Mouse (Mus musculus): Measurements from ENCODE around the gene Hist1h2ba. TPM values are rescaled to one million over a fixed set of nuclear protein-coding genes. Genes with fewer than 3 reads are reported as not detected.

Gene Hist1h2ba
- total and polyA plus RNA-seq, 2 experiments from 2014 or later: not detected

GRCm38 (mm10) chr13:23925792-23926191 lies 8.2 kb downstream of the Hist1h2ba start:
- H3K27me3 ChIP-seq (ENCODE audit: insufficient read depth, low read length): no peaks in the 10 kb centered on the region
- no peak for TF ChIP-seq CTCF (IDR thresholded peaks at IDR 0.05; ENCODE audit: low read depth)
- peak; percentile 70 for ATAC-seq

GRCm38 (mm10) chr13:23917674-23918073 lies 16.3 kb downstream of the Hist1h2ba start:
- Histone ChIP-seq H3K9ac (no peak overlapping the region), H3K4me3 (ENCODE audit: low read depth, low read length) (no peak overlapping the region), H3K36me3 (ENCODE audit: insufficient read depth) (no peaks in the 10 kb centered on the region), H3K9me3 (ENCODE audit: low read length) (no peaks in the 10 kb centered on the region), H3K4me1 (ENCODE audit: insufficient read depth) (no peaks in the 10 kb centered on the region), H3K4me2 (ENCODE audit: low read depth) (no peak overlapping the region), H3K27me3 (ENCODE audit: insufficient read depth, low read length) (no peaks in the 10 kb centered on the region), H3K27ac (ENCODE audit: low read depth, low read length) (no peak overlapping the region)
- DNase-seq (no peak), ATAC-seq (no peak)
- TF ChIP-seq CTCF (IDR thresholded peaks at IDR 0.05; ENCODE audit: low read depth): no peak
- 86% methylated on average over 4 of the region's 4 CpGs for WGBS

More at GRCm38 (mm10) chr13:23925792-23926191, 8.2 kb downstream of the Hist1h2ba start:
- no peak overlapping the region for H3K9ac ChIP-seq
- 50% methylated on average over 2 of the region's 2 CpGs for WGBS
- H3K9me3 ChIP-seq (ENCODE audit: low read length): no peaks in the 10 kb centered on the region
- H3K36me3 ChIP-seq (ENCODE audit: insufficient read depth): no peaks in the 10 kb centered on the region
- no peaks in the 10 kb centered on the region for H3K4me1 ChIP-seq (ENCODE audit: insufficient read depth)
- H3K27ac ChIP-seq (ENCODE audit: low read depth, low read length): no peak overlapping the region
- no peak overlapping the region for H3K4me2 ChIP-seq (ENCODE audit: low read depth)
- no peak for DNase-seq
- H3K4me3 ChIP-seq (ENCODE audit: low read depth, low read length): no peak overlapping the region

- Histone ChIP-seq H3K9ac (no peak overlapping the region), H3K36me3 (ENCODE audit: insufficient read depth) (no peaks in the 10 kb centered on the region), H3K4me1 (ENCODE audit: insufficient read depth) (no peaks in the 10 kb centered on the region), H3K4me2 (ENCODE audit: low read depth) (no peak overlapping the region), H3K9me3 (ENCODE audit: low read length) (no peaks in the 10 kb centered on the region), H3K27ac (ENCODE audit: low read depth, low read length) (no peak overlapping the region), H3K27me3 (ENCODE audit: insufficient read depth, low read length) (no peaks in the 10 kb centered on the region), H3K4me3 (ENCODE audit: low read depth, low read length) (no peak overlapping the region)
- no peak for TF ChIP-seq CTCF (IDR thresholded peaks at IDR 0.05; ENCODE audit: low read depth)
- DNase-seq (no peak), ATAC-seq (no peak)
- WGBS: 97% methylated on average over 1 of the region's 1 CpGs
Measured at GRCm38 (mm10) chr13:23916132-23916531, 17.8 kb downstream of the Hist1h2ba start.

- Histone ChIP-seq H3K4me3 (ENCODE audit: low read depth, low read length) (no peak within 1 kb of the TSS), H3K9ac (no peak within 1 kb of the TSS), H3K27ac (ENCODE audit: low read depth, low read length) (no peak within 1 kb of the TSS), H3K27me3 (ENCODE audit: insufficient read depth, low read length) (no peaks in the 10 kb centered on the region), H3K36me3 (ENCODE audit: insufficient read depth) (no peaks in the 10 kb centered on the region), H3K9me3 (ENCODE audit: low read length) (no peaks in the 10 kb centered on the region), H3K4me2 (ENCODE audit: low read depth) (no peak within 1 kb of the TSS), H3K4me1 (ENCODE audit: insufficient read depth) (no peaks in the 10 kb centered on the region)
- no peak for TF ChIP-seq CTCF (IDR thresholded peaks at IDR 0.05; ENCODE audit: low read depth)
- DNase-seq (no peak), ATAC-seq (no peak)
- 70% methylated on average over 9 of the region's 9 CpGs for WGBS
Measured at GRCm38 (mm10) chr13:23914376-23915167, 19.4 kb downstream of the Hist1h2ba start, which contains the start of gene Slc17a4. Gene Slc17a4 (minus strand): TSS chr13:23915009.

- Histone ChIP-seq H3K27me3 (ENCODE audit: insufficient read depth, low read length) (no peaks in the 10 kb centered on the region), H3K9ac (no peak overlapping the region), H3K4me2 (ENCODE audit: low read depth) (no peak overlapping the region), H3K36me3 (ENCODE audit: insufficient read depth) (no peaks in the 10 kb centered on the region), H3K27ac (ENCODE audit: low read depth, low read length) (no peak overlapping the region), H3K4me3 (ENCODE audit: low read depth, low read length) (no peak overlapping the region), H3K4me1 (ENCODE audit: insufficient read depth) (no peaks in the 10 kb centered on the region), H3K9me3 (ENCODE audit: low read length) (no peaks in the 10 kb centered on the region)
- TF ChIP-seq CTCF (IDR thresholded peaks at IDR 0.05; ENCODE audit: low read depth): no peak
- DNase-seq: no peak
- 58% methylated on average over 6 of the region's 6 CpGs for WGBS
- no peak for ATAC-seq
Measured at GRCm38 (mm10) chr13:23913791-23914306, 20.1 kb downstream of the Hist1h2ba start.

GRCm38 (mm10) chr13:23911335-23911734 lies 22.6 kb downstream of the Hist1h2ba start:
- no peak overlapping the region for H3K9ac ChIP-seq
- no peak for TF ChIP-seq CTCF (IDR thresholded peaks at IDR 0.05; ENCODE audit: low read depth)
- 90% methylated on average over 5 of the region's 5 CpGs for WGBS
- H3K4me1 ChIP-seq (ENCODE audit: insufficient read depth): no peaks in the 10 kb centered on the region
- H3K36me3 ChIP-seq (ENCODE audit: insufficient read depth): no peaks in the 10 kb centered on the region
- no peak overlapping the region for H3K4me2 ChIP-seq (ENCODE audit: low read depth)
- H3K27me3 ChIP-seq (ENCODE audit: insufficient read depth, low read length): no peaks in the 10 kb centered on the region
- no peak overlapping the region for H3K4me3 ChIP-seq (ENCODE audit: low read depth, low read length)
- H3K27ac ChIP-seq (ENCODE audit: low read depth, low read length): no peak overlapping the region
- H3K9me3 ChIP-seq (ENCODE audit: low read length): no peaks in the 10 kb centered on the region
- no peak for DNase-seq
- no peak for ATAC-seq

- no peak for TF ChIP-seq CTCF (IDR thresholded peaks at IDR 0.05; ENCODE audit: low read depth)
- H3K27me3 ChIP-seq (ENCODE audit: insufficient read depth, low read length): no peaks in the 10 kb centered on the region
- H3K9me3 ChIP-seq (ENCODE audit: low read length): no peaks in the 10 kb centered on the region
- 87% methylated on average over 5 of the region's 5 CpGs for WGBS
- H3K4me2 ChIP-seq (ENCODE audit: low read depth): no peak overlapping the region
- no peaks in the 10 kb centered on the region for H3K36me3 ChIP-seq (ENCODE audit: insufficient read depth)
- ATAC-seq (no peak), DNase-seq (no peak)
- no peak overlapping the region for H3K27ac ChIP-seq (ENCODE audit: low read depth, low read length)
- no peak overlapping the region for H3K4me3 ChIP-seq (ENCODE audit: low read depth, low read length)
- H3K9ac ChIP-seq: no peak overlapping the region
- no peaks in the 10 kb centered on the region for H3K4me1 ChIP-seq (ENCODE audit: insufficient read depth)
Measured at GRCm38 (mm10) chr13:23910121-23910520, 23.8 kb downstream of the Hist1h2ba start.
